Mouse (Mus musculus): ENCODE results near the gene Smchd1.
"Not testable (repeated sequence)": the region's sequence is repeated elsewhere in the genome, so short reads cannot be mapped to it uniquely, and the experiment has no call there.

The Smchd1 gene

DNA sequence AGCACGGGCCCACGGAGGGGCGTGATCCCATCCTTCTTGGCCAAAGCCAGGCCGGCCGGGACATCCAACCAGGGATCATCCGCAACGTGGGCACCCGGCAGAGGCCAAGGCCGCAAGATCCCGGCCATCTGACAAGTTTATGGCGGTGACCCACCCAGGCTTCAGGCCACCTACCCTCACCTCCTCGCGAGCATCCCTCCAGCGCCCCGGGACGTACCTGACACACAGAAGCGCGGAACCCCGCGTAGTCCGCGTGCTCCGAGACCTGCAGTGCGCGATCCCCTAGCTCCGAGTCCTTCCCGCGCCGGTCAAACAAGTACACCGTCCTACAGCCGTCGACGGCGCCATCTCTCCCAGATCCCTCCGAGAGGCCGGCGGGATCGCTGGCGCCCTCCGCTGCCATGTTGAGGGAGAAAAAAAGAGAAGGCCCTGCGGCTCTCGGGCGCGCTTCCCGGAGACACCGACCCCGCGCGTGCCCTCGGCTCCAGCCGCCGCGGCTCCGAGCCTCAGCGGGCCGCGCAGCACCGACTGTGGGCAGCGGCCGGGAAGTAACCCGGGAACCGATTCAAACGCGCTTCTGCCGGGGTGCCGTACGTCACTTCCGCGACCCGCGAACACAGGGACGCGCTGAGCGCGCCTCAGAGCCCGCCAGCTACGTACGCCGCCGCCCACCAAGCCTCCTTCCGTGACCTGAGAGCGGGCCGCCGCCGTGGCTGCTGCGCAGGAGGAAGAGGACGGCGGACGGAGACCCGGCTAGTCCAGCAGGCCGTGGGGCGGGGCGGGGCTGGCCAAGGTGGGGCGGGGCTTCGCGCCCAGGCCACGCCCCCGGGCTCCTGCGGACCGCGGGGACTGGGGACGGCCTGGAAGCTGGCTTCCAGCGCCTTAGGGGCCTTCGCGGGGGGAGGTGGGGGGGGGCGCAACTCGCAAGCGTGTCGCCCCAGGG lies at the start of gene Smchd1:
Gene Smchd1 (minus strand): TSS at position 582 of the 943 bp plus-strand sequence.
- DNase-seq, result peak; percentile 95 to 97

DNA sequence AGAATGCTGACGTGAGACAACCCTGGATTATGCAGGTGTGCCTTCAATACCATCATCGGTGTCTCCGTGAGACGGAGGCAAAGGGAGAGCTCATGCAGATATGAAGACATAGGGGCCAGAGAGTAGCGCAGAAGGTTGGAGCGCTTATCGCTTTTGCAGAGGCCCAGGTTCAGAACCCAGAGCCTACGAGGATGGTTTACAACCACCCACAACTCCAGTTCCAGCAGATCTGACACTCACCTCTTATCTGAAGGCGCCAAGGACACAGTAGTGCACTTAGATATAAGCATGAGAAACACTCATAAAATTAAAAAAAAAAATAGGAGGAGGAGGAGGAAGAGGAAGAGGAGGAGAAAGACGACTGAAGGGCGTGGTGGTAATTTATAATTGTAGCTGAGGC lies 35.2 kb upstream of the Smchd1 start:
- no peak for DNase-seq

DNA sequence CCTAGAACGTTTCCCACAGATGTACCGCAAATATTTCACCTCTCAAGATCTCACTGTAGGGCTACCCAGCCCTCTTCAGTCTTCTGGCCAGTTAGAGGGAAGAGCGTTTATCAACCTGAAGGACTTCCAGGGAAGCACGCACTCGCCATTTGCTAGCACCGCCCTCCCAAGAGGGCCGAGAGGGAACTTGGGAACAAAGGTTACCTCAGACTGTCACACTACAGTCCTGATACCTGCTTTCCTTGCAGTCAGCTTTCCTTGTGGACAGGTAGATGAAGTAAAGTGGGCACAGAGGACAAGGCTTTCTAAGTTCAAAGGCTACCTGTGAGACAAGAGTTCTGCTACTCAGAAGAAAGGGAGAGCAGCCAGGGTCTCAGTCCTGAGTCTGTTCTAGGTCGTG lies 31.7 kb upstream of the Smchd1 start:
- DNase-seq, result no peak

DNA sequence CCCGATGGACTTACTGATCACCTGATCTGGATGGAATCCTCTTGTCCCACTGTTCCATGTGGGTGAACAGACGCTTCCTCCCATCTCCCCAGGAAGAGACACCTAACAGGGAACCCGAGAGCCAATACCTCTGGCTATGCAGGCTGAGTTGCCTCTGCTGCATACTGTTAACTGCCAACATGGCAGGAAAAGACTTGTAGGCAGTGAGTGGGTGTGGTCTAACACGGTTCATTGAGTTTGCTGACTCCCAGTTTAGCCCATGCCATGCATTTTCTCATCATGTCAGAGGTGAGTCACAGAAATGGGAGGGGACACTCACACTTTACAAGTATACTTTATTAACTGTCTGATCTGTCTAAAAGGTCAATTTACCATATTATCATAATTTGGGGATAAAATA lies 20.6 kb upstream of the Smchd1 start:
- DNase-seq, result no peak

DNA sequence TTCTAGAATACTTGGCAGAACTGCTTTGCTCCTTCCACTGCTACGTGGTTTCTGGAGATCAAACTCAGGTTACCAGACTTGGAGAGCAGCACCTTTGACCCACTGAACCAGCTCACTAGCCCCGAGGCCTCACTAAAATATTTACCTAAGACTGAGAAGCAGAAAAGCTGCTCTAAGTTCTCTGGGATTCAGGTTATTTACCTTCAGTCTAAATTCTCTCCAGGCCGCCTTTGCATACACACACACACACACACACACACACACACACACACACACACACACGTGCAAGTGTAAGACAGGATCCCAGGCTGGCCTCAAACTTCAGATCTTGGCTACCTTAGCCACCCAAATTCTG lies 16.2 kb upstream of the Smchd1 start:
- no peak for DNase-seq

DNA sequence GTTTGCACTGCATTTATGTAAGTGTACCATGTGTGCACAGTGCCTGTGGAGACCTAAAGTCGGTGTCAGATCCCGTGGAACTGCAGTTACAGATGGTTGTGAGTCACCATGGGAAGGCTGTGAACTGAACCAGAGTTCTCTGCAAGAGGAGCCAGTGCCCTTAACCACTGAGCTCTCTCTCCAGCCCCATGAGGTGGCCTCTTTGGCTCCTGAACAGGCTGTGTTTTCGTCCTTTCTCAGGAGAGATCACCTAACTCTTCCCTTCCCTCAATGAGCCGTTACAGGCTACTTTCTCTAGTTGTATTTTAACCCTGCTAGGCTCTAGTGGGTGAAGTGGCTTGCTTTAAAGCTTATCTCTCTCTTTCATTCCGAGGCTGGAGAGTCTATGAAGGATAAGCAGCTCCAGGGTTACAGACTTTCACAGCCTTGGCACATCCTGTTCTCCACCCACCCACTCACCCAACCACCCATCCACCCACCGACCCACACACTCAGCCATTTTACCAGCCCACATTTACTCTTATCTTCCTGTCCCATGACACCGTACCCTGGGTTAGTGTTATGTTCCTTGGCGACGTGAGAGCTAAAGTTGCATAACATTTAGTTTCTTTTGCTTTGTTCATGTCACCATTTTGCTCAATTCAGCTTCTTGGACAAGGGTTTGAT lies 15.7 kb upstream of the Smchd1 start:
- DNase-seq, result no peak

DNA sequence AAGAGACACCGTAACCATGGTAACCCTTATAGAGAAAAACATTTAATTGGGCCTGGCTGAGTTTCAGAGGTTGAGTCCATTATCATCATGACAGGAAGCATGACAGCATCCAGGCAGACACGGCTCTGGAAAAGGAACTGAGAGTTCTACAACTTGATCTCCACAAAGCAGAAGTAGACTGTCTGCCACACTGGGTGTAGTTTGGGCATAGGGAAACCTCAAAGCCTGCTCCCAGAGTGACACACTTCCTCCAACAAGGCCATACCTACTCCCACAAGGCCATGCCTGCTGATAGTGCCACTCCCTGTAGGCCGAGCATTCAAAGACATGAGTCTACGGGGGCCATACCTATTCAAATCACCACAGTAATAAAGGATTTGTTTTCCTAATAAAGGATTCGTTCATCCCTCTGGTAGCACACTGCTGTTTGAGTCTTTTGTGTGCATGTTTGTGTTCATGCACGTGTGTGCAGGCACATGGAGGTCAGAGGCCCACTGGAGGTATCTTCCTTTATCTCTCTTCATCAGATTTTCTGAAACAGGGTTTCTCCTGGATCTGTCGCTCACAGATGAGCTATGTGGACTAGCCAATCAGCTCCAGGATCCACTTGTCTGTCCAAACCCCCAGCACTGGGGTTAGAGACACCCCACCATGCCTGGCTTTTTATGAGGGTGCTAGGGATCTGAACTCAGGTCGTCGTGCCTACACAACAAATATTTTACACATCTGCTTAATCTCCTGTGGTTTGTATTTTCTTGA lies 14.7 kb upstream of the Smchd1 start:
- no peak for DNase-seq

DNA sequence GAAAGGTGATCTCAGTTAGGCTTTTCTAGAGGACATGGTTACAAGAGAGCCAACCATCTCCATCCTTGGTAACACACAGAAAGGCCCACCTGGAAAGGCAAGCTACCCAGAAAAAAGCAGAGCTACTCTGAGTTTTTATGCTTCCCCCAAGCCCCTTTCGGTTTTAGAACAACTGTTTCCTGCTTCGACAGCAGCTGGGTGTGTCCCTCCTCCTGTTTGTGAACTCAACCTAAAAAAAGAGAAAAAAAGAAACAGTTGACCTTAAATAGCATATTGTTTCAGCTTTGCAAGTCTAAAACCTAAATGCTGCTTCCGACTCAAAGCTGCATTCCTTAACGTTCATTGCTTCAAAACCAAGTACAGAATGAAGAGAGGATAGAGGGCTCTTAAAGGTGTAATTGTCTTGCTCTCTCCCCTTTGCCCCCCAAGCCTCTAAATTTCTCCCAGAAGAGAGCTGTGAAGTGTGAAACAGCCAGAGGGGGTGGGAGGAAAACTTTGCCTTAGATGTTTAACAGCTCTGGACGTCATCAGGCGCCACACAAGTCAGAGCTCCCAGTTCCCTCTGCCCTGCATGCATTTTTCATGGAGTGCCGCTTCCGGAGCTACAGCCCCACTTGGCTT lies 11.2 kb upstream of the Smchd1 start:
- DNase-seq, result no peak

DNA sequence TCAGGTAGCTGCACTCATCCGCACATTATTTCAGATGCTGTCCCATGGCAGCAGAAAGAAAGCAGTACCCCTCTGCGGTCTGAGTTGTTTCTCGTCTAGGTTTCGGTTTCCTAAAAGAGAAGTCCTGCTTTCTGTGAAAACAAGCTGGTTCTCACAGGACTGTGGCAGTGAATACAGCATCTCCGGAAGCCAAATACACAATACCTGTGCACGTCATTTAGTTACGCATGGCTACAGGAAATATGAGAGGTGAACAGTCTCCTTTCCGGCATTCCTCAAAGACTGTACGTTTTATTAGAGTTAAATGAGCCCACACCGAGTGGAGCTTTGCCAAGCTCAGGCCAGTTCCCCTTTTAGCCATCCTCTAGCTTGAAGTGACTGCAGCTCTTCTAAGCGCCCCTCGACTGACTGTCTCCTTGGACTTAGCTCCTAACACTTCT lies 10.7 kb upstream of the Smchd1 start:
- no peak for DNase-seq

DNA sequence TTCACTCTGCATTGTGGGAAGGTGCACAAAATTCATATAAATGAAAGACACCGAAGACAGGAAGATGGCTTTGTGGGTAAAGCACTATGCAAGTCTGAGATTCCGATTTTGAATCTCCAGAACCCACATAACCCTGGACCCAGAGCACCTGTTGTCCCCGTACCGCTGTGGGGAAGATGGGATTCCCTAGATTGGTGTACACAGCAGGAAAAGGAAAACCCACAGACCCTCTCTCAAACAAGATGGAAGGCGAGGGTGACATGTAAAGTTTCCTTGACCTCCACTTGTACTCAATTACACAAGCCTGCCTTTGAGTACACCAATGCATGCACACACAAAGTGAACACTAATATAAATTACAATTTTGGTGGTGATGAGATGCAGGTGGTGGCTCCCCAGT lies 9.6 kb upstream of the Smchd1 start:
- DNase-seq, result no peak

DNA sequence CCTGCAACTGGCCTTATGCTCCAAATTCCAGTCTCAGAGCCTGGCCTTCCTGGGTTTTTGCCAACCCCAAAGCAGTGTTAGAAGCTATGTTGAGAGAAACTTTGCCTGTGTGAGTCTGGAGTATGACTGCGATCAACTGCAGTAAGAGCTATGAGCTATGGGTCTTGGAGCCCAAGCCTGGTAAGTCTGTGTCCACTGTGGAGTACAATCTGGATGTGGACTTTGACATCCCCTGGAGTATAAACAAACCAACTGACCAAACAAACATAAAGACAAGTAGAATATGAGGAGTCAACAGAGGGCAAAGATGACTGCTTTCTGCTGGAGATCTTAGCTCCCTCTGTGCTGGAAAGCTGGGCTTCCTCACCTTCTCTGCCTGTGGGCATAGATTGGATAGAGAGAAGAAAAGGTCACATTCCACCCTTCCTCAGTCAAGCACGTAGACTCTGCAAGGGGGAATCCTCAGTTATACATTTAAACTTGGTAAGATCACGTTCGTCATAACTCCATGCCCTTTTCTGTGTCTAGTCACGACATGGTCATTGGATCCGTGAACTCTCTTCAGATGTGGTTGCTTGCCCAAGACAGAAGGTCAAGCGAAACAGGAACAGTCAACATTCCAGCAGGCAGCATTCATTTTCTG lies 8.4 kb upstream of the Smchd1 start:
- DNase-seq, result no peak

DNA sequence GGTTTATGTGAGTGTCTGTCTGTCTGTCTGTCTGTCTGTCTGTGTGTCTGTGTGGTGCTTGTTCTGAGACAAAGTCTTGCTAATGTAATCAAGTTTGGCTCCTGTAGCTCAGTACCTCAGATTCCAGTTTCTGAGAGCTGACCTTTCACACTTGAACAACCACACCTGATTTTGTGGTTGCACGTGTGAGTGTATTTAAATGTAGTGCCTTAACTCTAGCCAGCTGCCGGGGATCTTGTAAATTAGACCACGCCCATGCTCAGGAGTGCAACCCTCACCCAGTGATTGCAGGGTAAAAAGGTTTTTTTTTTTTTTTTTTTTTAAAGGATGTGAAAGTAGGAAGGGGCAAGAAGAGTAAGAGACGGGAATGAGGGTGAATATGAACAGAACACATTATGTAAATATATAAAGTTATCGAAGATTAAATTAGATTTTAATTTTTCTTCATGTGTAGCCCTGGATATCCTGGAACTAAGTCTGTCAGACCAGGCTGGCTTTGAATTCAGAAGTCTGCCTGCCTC lies 4.3 kb upstream of the Smchd1 start:
- DNase-seq, result no peak

DNA sequence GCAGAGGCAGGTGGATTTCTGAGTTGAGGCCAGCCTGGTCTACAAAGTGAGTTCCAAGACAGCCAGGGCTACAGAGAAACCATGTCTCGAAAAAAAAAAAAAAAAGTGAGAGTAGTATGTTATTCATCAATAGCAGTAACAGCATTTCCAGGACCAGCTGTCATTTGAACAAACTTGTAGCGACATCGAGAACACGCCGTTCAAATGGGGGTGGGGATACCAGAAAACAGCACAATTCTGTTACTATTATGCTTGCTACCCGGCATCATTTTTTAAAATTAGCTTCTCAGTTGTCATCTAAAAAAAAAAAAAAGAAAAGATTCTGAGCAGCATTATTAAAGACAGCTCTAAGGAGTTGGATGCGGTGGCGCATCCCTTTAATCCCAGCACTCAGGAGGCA lies 2.3 kb upstream of the Smchd1 start:
- DNase-seq, result no peak

DNA sequence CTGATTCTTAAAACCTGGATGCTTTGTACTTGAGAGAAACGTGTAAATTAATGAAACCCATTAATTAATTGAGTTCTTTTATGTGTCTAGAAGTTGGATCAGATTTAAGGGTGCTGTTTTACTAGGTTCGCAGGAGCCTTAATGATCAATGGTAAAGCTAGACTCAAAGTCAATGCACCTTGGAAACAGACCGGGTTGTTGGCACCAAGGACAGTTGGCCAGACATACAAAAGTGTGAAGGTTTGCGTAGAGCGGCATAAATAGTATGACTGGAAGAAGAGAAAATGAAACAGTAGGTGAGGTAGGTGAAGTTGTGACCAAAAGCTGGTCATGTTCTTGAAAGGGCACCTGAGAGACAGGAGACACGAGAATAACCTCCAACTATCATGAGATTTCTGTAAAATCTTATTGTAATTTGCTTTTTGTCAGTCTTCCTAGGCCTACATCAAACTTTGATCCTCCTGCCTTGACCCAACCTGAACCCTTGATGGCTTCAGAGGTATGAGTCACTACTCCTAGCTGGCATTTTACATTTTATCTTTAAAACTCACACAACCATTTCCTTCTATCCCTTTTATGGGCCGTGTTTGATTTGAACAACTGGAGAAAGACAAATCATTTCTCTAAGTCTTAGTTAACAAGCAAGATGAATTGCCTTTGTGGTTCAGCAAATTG lies 1.3 kb upstream of the Smchd1 start:
- peak; percentile 13 to 16 for DNase-seq

DNA sequence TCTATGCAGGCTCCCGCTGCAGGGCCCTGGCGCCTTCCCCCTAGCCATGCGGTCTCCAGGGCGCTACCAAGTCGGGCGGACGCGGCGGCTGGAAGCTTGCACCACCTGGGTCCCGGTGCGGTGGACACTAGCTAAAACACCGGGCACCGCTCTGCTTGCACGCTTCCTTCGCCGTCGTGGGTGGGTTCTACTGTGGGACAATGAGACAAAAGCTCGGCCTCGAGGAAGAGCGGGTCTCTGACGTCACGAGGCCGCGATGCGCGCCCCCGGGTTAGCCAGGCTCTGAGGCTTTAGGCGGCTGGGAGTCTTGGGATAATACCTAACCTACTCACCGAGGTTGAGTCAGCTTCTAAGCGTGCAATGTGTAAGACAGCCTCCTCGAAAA lies 554 bp upstream of the Smchd1 start:
- peak; percentile 86 for DNase-seq

DNA sequence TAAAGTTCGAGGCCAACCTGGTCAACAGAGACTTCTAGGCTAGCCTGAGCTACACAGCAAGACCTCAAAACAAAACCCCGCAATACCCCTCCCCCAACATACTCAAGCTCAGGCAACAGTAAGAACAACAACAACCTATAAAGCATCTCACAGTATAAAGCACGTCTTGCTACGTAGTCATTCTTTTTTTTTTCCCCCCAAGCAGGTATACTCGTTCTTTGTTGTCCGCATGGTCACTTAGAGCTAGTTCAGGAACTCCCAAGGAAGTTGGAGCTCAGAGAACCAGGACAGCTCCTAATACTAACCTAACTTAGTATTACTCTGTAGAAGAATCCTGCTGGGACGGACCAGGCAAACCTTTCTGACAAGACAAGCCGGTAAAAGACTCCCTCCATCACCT lies 1.0 kb downstream of the Smchd1 start:
- peak in 1 of 2 experiments; percentile 16 for DNase-seq

DNA sequence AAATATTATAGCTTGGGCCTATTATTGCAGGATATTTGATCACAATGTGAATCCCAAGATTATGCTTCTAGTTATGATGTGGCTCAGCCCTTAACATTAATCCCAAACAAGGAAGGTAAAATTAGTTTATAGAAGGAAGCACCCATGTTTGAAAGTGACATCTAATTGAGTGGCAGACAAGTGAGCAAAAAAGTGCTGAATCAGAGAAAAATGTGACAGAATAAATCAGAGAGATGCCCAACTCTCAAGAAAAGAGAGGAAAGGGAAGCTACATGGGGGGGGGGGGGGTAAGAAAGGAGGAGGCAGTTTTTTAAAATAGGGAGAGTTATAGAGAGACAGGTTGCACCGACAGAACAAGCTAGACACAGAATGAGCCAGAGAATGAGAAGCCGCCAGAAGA lies 3.9 kb downstream of the Smchd1 start:
- no peak for DNase-seq

DNA sequence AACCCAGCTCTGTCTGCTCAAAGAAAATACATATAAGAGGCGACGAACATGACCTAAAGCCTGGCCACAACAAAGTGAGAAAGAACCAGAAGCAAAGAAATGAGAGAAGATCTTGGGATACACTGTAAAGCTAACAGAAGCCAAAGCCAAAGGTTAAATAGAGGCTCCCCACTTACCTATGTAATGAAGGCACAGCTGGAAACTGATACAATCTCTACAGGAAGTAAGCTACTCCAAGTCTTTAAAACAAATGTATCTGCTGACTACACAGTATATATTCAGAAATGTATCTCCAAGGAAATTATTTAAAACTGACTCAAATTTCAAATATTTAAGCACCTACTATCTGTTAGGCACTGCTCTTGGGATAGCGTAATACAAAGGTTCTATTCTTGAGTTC lies 14.8 kb downstream of the Smchd1 start:
- DNase-seq, result no peak

DNA sequence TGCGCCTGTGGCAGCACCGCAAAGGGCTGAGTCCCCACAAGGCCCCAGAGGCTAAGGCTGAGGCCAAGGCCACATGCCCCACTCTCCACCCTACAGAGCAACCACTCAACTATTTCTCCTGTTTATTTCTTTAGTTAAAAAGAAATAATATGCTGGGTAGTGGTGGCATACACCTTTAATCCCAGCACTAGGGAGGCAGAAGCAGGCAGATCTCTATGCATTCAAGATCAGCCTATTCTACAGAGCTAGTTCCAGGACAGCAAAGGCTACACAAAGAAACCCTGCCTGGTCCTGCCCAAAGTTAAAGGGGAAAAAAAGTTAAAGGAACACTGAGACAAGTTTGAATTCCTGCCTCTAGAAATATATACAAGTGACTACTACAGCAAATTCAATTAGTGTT lies 15.3 kb downstream of the Smchd1 start, which contains the start of gene Gm4707:
Gene Gm4707 (minus strand): TSS at position 101 of the 400 bp plus-strand sequence.
- DNase-seq, result no peak

DNA sequence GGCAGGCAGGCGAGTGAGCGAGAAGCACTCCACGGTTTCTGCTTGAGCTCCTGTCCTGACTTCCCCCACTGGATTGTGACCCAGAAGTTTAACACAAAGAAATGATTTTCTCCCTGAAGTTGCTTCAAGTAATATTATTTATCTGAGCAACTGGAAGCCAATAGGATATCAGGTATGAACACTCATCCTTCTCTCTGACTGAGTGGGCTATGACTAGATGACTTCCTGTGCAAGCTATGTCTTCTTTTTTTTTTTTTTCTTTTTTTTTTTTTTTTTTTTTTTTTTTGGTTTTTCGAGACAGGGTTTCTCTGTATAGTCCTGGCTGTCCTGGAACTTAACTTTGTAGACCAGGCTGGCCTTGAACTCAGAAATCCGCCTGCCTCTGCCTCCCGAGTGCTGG lies 17.8 kb downstream of the Smchd1 start:
- DNase-seq, result not testable (repeated sequence)

DNA sequence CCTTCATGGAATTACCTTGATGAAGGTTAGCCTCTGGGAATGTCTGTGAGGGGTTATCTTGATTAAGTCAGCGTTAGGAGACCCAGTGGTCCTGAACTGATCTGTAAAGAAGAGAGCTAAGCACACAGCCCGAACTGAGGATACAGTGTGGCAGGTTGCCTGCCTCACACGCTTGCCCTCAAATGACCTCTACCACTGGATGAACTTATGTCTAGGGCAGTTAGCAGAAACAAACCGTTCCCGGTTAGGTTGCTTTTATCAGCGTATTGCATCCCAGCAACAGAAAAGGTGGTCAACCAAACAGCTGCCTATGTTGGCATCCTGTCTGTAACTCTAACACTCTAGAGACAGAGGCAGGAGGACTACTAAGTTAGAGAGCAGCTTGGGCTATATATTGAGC lies 30.0 kb downstream of the Smchd1 start:
- DNase-seq, result no peak

DNA sequence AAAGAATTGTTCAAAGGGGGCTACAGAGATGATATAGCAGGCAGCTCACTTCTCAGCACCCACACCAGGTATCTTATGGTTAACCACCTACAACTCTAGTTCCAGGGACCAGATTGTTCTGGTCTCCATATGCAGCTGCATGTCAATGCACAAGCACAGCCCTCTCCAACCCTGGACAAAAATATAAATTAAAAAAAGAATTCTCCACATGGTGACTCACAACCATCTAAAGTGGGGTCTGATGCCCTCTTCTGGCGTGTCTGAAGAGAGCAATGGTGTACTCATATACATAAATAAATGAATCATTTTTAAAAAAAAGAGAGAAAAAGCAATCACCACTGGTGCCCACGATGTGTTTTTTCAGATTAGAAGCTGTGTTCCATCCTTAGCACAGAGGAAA lies 30.4 kb downstream of the Smchd1 start:
- no peak for DNase-seq

Data from cerebellum, postnatal 10 days (tissue).